Mouse (Mus musculus): ENCODE measurements around the gene Psmd8. TPM values are rescaled to one million over a fixed set of nuclear protein-coding genes. Genes with fewer than 3 reads are reported as not detected.

Gene Psmd8
- total and polyA plus RNA-seq, 2 experiments from 2014 or later: 253 to 292 TPM

DNA sequence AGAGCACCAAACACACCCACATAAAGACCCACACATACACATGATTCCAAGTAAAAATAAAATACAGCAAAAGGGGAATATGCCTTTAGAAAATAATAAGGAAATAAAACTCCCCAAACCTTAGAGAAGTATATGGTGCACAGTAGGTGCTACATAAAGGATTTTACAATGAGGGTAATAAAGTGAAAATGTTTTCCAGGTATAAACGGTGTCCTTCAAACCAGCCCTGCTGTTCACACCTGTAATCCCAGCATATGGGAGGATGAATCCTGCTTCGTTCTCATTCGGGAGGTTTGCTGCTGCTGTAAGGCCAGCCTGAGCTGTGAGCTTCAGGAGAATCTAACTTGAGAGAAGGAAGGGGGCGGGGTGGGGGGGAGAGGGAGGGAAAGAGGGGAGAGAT lies 46.3 kb downstream of the Psmd8 start:
- DNase-seq: no peak
- WGBS: 4% methylated on average over 4 of the region's 4 CpGs
- H3K36me3 ChIP-seq (ENCODE audit: insufficient read depth): no peaks in the 10 kb centered on the region
- H3K4me3 ChIP-seq (ENCODE audit: low read depth, low read length): peak overlapping the region; percentile 24; the same call in 1 of the 2 replicates
- no peak overlapping the region for H3K9ac ChIP-seq
- H3K4me1 ChIP-seq (ENCODE audit: insufficient read depth): no peaks in the 10 kb centered on the region
- H3K27me3 ChIP-seq (ENCODE audit: insufficient read depth, low read length): no peaks in the 10 kb centered on the region; the same call in 1 of the 2 replicates
- no peak for TF ChIP-seq CTCF (IDR thresholded peaks at IDR 0.05; ENCODE audit: low read depth)
- H3K27ac ChIP-seq (ENCODE audit: low read depth, low read length): no peak overlapping the region
- no peaks in the 10 kb centered on the region for H3K9me3 ChIP-seq (ENCODE audit: low read length)
- H3K4me2 ChIP-seq (ENCODE audit: low read depth): peak overlapping the region; percentile 46
- ATAC-seq: no peak

DNA sequence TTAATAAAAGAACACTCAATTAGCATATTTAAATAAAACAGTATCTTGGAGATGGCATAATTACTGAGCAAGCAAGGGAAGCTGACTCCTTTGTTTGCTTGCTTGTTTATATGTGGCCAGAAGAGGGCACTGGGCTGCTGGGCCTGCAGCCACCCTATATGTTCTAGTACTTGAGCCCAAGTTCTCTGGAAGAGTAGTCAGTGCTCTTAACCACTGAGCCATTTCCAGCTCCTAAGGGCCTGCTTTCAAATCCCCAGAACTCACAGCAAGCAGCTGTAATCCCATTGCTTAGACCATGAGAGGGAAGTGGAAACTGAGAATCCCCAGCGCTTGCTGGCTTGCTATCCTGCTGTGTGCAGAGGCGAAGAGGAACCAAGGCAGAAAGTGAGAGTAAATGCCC lies 51.8 kb downstream of the Psmd8 start:
- H3K9ac ChIP-seq: no peak overlapping the region
- DNase-seq: no peak
- no peaks in the 10 kb centered on the region for H3K36me3 ChIP-seq (ENCODE audit: insufficient read depth)
- no peaks in the 10 kb centered on the region; the same call in 1 of the 2 replicates for H3K4me1 ChIP-seq (ENCODE audit: insufficient read depth)
- ATAC-seq: no peak
- H3K27me3 ChIP-seq (ENCODE audit: insufficient read depth, low read length): no peaks in the 10 kb centered on the region
- WGBS: 35% methylated on average over 2 of the region's 2 CpGs
- H3K4me3 ChIP-seq (ENCODE audit: low read depth, low read length): no peak overlapping the region
- no peak overlapping the region for H3K4me2 ChIP-seq (ENCODE audit: low read depth)
- H3K9me3 ChIP-seq (ENCODE audit: low read length): no peaks in the 10 kb centered on the region
- TF ChIP-seq CTCF (IDR thresholded peaks at IDR 0.05; ENCODE audit: low read depth): peak; percentile 51
- no peak overlapping the region for H3K27ac ChIP-seq (ENCODE audit: low read depth, low read length)

DNA sequence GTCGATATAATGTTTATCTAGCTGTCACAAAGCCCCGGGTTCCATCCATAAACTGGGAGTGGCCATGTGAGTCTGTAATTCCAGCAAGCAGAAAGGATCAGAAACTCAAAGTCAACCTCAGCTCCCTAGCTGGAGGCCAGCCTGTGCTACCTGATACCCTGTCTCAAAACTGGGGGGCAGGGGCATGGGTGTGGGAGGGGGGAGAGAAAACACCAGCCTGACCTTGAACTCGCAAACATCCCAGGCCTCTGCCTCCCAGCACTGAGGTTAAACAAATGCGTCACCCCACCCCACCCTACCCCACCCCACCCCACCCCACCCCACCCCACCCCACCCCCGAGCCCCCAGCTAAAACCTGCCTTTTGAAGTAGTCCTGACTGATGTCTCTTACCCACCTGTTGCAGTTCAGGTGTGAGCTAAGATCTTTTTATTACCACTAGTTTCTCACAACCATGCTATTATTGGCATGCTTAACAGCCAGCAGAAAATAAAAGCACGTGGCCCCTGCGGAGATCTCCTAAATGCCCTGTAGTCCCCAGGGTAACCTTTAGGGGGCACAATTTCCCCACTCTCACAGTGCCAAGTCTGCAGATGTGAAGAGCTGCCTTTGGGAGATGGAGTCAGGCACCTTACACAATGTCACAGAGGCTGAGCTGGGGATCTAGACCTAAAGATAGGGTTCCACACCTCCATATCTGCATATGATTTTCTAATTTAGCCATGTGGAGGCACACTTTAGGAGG lies 54.2 kb downstream of the Psmd8 start:
- H3K36me3 ChIP-seq (ENCODE audit: insufficient read depth): no peaks in the 10 kb centered on the region
- H3K27me3 ChIP-seq (ENCODE audit: insufficient read depth, low read length): no peaks in the 10 kb centered on the region
- no peak overlapping the region for H3K9ac ChIP-seq
- H3K27ac ChIP-seq (ENCODE audit: low read depth, low read length): no peak overlapping the region
- WGBS: 30% methylated on average over 7 of the region's 7 CpGs
- DNase-seq: peak; percentile 10
- H3K4me3 ChIP-seq (ENCODE audit: low read depth, low read length): no peak overlapping the region
- TF ChIP-seq CTCF (IDR thresholded peaks at IDR 0.05; ENCODE audit: low read depth): peak; percentile 55
- ATAC-seq: no peak
- no peaks in the 10 kb centered on the region for H3K9me3 ChIP-seq (ENCODE audit: low read length)
- no peaks in the 10 kb centered on the region; the same call in 1 of the 2 replicates for H3K4me1 ChIP-seq (ENCODE audit: insufficient read depth)
- H3K4me2 ChIP-seq (ENCODE audit: low read depth): no peak overlapping the region

DNA sequence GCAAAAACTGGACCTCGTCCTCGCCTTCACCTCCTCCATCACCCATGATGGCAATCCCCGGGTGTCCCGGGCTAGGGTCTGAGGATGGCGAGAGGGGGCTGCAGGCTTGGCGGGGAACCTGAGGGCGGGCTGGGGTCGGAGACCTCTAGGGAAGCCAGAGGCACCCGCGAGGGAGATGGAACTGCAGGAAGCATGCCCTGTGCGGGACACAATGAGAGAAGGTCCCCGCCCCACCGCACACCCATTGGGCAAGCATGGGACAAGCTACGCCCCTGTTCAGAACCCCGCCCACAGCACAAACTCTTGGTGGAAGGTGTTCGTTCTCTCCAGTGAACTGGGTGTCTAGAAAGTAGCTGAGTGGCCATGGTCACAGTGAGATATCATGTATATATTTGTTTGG lies 55.5 kb downstream of the Psmd8 start, which contains the start of gene Ryr1:
Gene Ryr1 (minus strand): TSS at position 210 of the 400 bp plus-strand sequence.
- peak within 1 kb of the TSS; percentile 33; the same call in 1 of the 2 replicates for H3K9ac ChIP-seq
- no peak within 1 kb of the TSS for H3K27ac ChIP-seq (ENCODE audit: low read depth, low read length)
- H3K4me3 ChIP-seq (ENCODE audit: low read depth, low read length): peak within 1 kb of the TSS; percentile 18; the same call in 1 of the 2 replicates
- H3K27me3 ChIP-seq (ENCODE audit: insufficient read depth, low read length): no peaks in the 10 kb centered on the region
- peak; percentile 73 for ATAC-seq
- WGBS: 3% methylated on average over 16 of the region's 16 CpGs
- DNase-seq: peak; percentile 33
- no peaks in the 10 kb centered on the region for H3K36me3 ChIP-seq (ENCODE audit: insufficient read depth)
- H3K4me1 ChIP-seq (ENCODE audit: insufficient read depth): no peaks in the 10 kb centered on the region; the same call in 1 of the 2 replicates
- no peaks in the 10 kb centered on the region for H3K9me3 ChIP-seq (ENCODE audit: low read length)
- peak within 1 kb of the TSS; percentile 48 for H3K4me2 ChIP-seq (ENCODE audit: low read depth)
- no peak for TF ChIP-seq CTCF (IDR thresholded peaks at IDR 0.05; ENCODE audit: low read depth)

Other genes with a start within 250 kb of the Psmd8 start
- 45.1 and 71.2 TPM in 2 replicates for gene Actn4, start 218.4 kb downstream of the Psmd8 start, total RNA-seq (2014; rRNA removed)
- gene Actn4, start 218.4 kb downstream of the Psmd8 start, polyA plus RNA-seq (2015; fragmentation: Nextera tagmentation; extraction: Ambion mirVana): 96.0 and 103 TPM in 2 replicates
- gene Eif3k, start 198.8 kb downstream of the Psmd8 start, total RNA-seq (2014; rRNA removed): 360 and 399 TPM in 2 replicates
- gene Eif3k, start 198.8 kb downstream of the Psmd8 start, polyA plus RNA-seq (2015; fragmentation: Nextera tagmentation; extraction: Ambion mirVana): 318 and 368 TPM in 2 replicates
- 3.6 and 8.9 TPM in 2 replicates for gene Map4k1, start 198.7 kb downstream of the Psmd8 start, total RNA-seq (2014; rRNA removed)
- gene Map4k1, start 198.7 kb downstream of the Psmd8 start, polyA plus RNA-seq (2015; fragmentation: Nextera tagmentation; extraction: Ambion mirVana): 18.8 and 18.9 TPM in 2 replicates
- gene Ryr1, start 55.5 kb downstream of the Psmd8 start, total RNA-seq (2014; rRNA removed): 4.6 and 6.7 TPM in 2 replicates
- 4.2 and 8.8 TPM in 2 replicates for gene Ryr1, start 55.5 kb downstream of the Psmd8 start, polyA plus RNA-seq (2015; fragmentation: Nextera tagmentation; extraction: Ambion mirVana)
- 1.8 and 4.0 TPM in 2 replicates for gene Rasgrp4, start 45.9 kb downstream of the Psmd8 start, total RNA-seq (2014; rRNA removed)
- 0.84 and 1.3 TPM in 2 replicates for gene Rasgrp4, start 45.9 kb downstream of the Psmd8 start, polyA plus RNA-seq (2015; fragmentation: Nextera tagmentation; extraction: Ambion mirVana)
- gene Fam98c, start 24.5 kb downstream of the Psmd8 start, total RNA-seq (2014; rRNA removed): 15.9 and 23.5 TPM in 2 replicates
- 24.7 and 25.3 TPM in 2 replicates for gene Fam98c, start 24.5 kb downstream of the Psmd8 start, polyA plus RNA-seq (2015; fragmentation: Nextera tagmentation; extraction: Ambion mirVana)
- 0.67 and 0.77 TPM in 2 replicates for gene Ggn, start 10.5 kb downstream of the Psmd8 start, total RNA-seq (2014; rRNA removed)
- 0.39 and 0.40 TPM in 2 replicates for gene Ggn, start 10.5 kb downstream of the Psmd8 start, polyA plus RNA-seq (2015; fragmentation: Nextera tagmentation; extraction: Ambion mirVana)
- gene Spred3, start 10.3 kb downstream of the Psmd8 start, total RNA-seq (2014; rRNA removed): 19.0 and 29.0 TPM in 2 replicates
- gene Spred3, start 10.3 kb downstream of the Psmd8 start, polyA plus RNA-seq (2015; fragmentation: Nextera tagmentation; extraction: Ambion mirVana): 4.7 and 6.8 TPM in 2 replicates
- 2.5 and 3.5 TPM in 2 replicates for gene Catsperg1, start 33.3 kb upstream of the Psmd8 start, total RNA-seq (2014; rRNA removed)
- 0.75 and 2.3 TPM in 2 replicates for gene Catsperg1, start 33.3 kb upstream of the Psmd8 start, polyA plus RNA-seq (2015; fragmentation: Nextera tagmentation; extraction: Ambion mirVana)
- 1.7 and 6.1 TPM in 2 replicates for gene Kcnk6, start 51.8 kb upstream of the Psmd8 start, total RNA-seq (2014; rRNA removed)
- 0.88 and 0.97 TPM in 2 replicates for gene Kcnk6, start 51.8 kb upstream of the Psmd8 start, polyA plus RNA-seq (2015; fragmentation: Nextera tagmentation; extraction: Ambion mirVana)
- gene Yif1b, start 57.6 kb upstream of the Psmd8 start, total RNA-seq (2014; rRNA removed): 71.2 and 84.1 TPM in 2 replicates
- 97.7 and 100 TPM in 2 replicates for gene Yif1b, start 57.6 kb upstream of the Psmd8 start, polyA plus RNA-seq (2015; fragmentation: Nextera tagmentation; extraction: Ambion mirVana)
- gene 2200002D01Rik, start 67.8 kb upstream of the Psmd8 start, total RNA-seq (2014; rRNA removed): 0.23 TPM in 1 of 2 replicates, not detected in the other
- 0.67 and 0.82 TPM in 2 replicates for gene 2200002D01Rik, start 67.8 kb upstream of the Psmd8 start, polyA plus RNA-seq (2015; fragmentation: Nextera tagmentation; extraction: Ambion mirVana)
- 32.3 and 36.7 TPM in 2 replicates for gene Spint2, start 101.2 kb upstream of the Psmd8 start, total RNA-seq (2014; rRNA removed)
- gene Spint2, start 101.2 kb upstream of the Psmd8 start, polyA plus RNA-seq (2015; fragmentation: Nextera tagmentation; extraction: Ambion mirVana): 94.6 and 127 TPM in 2 replicates
- 1.5 and 2.0 TPM in 2 replicates for gene Ppp1r14a, start 108.6 kb upstream of the Psmd8 start, total RNA-seq (2014; rRNA removed)
- gene Ppp1r14a, start 108.6 kb upstream of the Psmd8 start, polyA plus RNA-seq (2015; fragmentation: Nextera tagmentation; extraction: Ambion mirVana): 2.3 and 2.8 TPM in 2 replicates
- gene Dpf1, start 123.2 kb upstream of the Psmd8 start, total RNA-seq (2014; rRNA removed): 246 and 291 TPM in 2 replicates
- 243 and 248 TPM in 2 replicates for gene Dpf1, start 123.2 kb upstream of the Psmd8 start, polyA plus RNA-seq (2015; fragmentation: Nextera tagmentation; extraction: Ambion mirVana)